In the genomic region with DNA sequence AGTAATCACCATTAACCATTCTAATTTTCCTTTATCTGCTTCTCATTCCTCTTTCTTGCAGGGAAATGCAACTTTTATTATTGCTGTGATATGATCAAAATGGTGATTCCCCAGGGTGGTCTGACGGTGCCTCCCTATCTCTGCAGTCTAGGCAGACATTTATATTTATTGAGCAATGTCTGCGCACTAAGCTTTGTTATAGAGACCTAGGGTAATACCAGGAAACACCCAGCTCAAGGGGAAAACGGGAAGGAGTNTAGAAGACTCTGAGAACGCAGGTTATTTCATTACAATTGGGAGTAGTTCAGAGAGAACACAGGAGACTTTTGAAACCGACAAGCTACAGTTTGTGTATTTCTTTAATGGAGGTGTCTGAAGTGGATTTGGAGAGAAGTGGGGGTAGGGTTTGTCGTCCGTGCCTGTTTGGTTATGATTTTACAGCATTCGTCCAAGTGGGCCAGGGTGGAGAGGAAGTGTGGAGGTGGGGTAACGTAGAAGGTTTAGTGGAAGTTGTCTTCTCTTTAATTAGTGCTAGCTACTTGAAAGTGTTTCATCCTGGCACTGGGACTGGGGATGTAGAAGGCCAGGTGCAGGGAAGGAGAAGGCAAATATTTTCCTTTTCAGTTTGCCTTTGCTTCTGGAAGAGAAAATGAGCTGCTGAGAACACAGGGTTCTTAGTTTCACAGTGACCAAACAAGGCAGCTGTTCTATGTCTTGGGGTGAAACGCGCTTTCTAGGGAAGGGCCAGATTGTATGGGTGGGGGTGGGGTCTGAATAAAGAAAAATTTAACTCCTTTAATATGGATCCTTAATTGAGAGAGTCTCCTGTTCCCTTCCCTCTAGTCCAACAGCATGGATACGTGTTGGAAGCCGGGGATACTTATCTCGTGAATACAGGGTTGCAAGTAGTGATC, we compare ENCODE assay signal across 13 mouse cellular contexts. TPM values are rescaled to one million over a fixed set of nuclear protein-coding genes. Genes with fewer than 3 reads are reported as not detected.
DNase-seq lines count a peak whose midpoint lies in the region; ATAC-seq and TF ChIP-seq lines count a peak whose summit lies in the region.
"Had no signal": no experiment of that assay in that cellular context is flagged by ENCODE, and none has a peak within 500 bp of the region (broad histone marks: within the 10 kb centered on the region; RNA-seq: fewer than 3 reads in every experiment).

No protein-coding gene starts in this region.

- intact Hi-C loops in heart, adult 2 months (cut with DNase I) = no loop called here

- no peaks in the 10 kb centered on the region for H3K9me3 ChIP-seq in liver, postnatal 0 days (ENCODE audit: low read length)
- no peaks in the 10 kb centered on the region for H3K9me3 ChIP-seq in liver, embryonic 12.5 days (replicated peaks)
- no peaks in the 10 kb centered on the region for H3K9me3 ChIP-seq in lung, embryonic 15.5 days
- no peaks in the 10 kb centered on the region for H3K9me3 ChIP-seq in stomach, embryonic 15.5 days
- H3K9me3 ChIP-seq: hindbrain, embryonic 10.5 days had no signal

- H3K4me3 ChIP-seq in heart, adult 2 months = peak overlapping the region; percentile 2; the same call in 1 of the 2 replicates
- no peak overlapping the region for H3K4me3 ChIP-seq in liver, postnatal 0 days (ENCODE audit: low read depth, low read length)
- no peak overlapping the region for H3K4me3 ChIP-seq in liver, embryonic 12.5 days
- no peak overlapping the region for H3K4me3 ChIP-seq in lung, embryonic 15.5 days
- H3K4me3 ChIP-seq in stomach, embryonic 15.5 days (replicated peaks) = no peak overlapping the region
- H3K4me3 ChIP-seq: hindbrain, embryonic 10.5 days had no signal

- no peak for TF ChIP-seq POLR2A in heart, adult 2 months (IDR thresholded peaks at IDR 0.05; ENCODE audit: insufficient read depth, low read depth, low read length)

- no peaks in the 10 kb centered on the region for H3K27me3 ChIP-seq in heart, adult 2 months (ENCODE audit: control insufficient read depth, insufficient read depth, low read length)
- H3K27me3 ChIP-seq in liver, postnatal 0 days (ENCODE audit: insufficient read depth, low read length) = no peaks in the 10 kb centered on the region
- H3K27me3 ChIP-seq in liver, embryonic 12.5 days (replicated peaks) = no peaks in the 10 kb centered on the region
- no peaks in the 10 kb centered on the region for H3K27me3 ChIP-seq in lung, embryonic 15.5 days
- H3K27me3 ChIP-seq in stomach, embryonic 15.5 days (replicated peaks) = no peaks in the 10 kb centered on the region

- H3K4me2 ChIP-seq in liver, postnatal 0 days (ENCODE audit: low read depth, low read length) = 0 out of 2 replicates have a peak overlapping the region, but pooled peaks have one; percentile 11
- H3K4me2 ChIP-seq in liver, embryonic 12.5 days = no peak overlapping the region
- H3K4me2 ChIP-seq in lung, embryonic 15.5 days = peak overlapping the region; percentile 24; the same call in 1 of the 2 replicates
- H3K4me2 ChIP-seq in stomach, embryonic 15.5 days = peak overlapping the region; percentile 13

- no peak for ATAC-seq in liver, postnatal 0 days
- ATAC-seq in liver, embryonic 12.5 days = no peak
- ATAC-seq in lung, embryonic 15.5 days (ENCODE audit: borderline replicate concordance, extremely low read depth, low FRiP score, low TSS enrichment) = peak; percentile 59; the same call in 1 of the 2 replicates
- peak; percentile 39; the same call in 1 of the 2 replicates for ATAC-seq in stomach, embryonic 15.5 days (ENCODE audit: insufficient read depth, low FRiP score, low read depth)
- no peak for ATAC-seq in inflammation-experienced regulatory T-cells, adult 6 months

- TF ChIP-seq EP300 in heart, adult 2 months (IDR thresholded peaks at IDR 0.05; ENCODE audit: insufficient read depth, low read depth, low read length) = no peak
- no peak for TF ChIP-seq EP300 in liver, postnatal 0 days (IDR thresholded peaks at IDR 0.05; ENCODE audit: low read depth)

- no peaks in the 10 kb centered on the region for H3K79me2 ChIP-seq in heart, adult 2 months (replicated peaks; ENCODE audit: control insufficient read depth, insufficient read depth, low read length)

- peak; percentile 6 to 24 for DNase-seq in heart, adult 2 months
- no peak for DNase-seq in heart, adult 8-10 months (ENCODE audit: low spot score)
- no peak for DNase-seq in liver, postnatal 0 days
- no peak for DNase-seq in MN1 (ENCODE audit: low spot score)
- DNase-seq: B cell, adult 2 months; cerebellum, postnatal 10 days had no signal

- H3K4me1 ChIP-seq in heart, adult 2 months (ENCODE audit: control insufficient read depth, insufficient read depth, low read length) = peaks cover 6% of the 10 kb centered on the region
- 0 out of 2 replicates have a peak, but pooled peaks cover 5% of the 10 kb centered on the region for H3K4me1 ChIP-seq in liver, postnatal 0 days (ENCODE audit: insufficient read depth)
- peaks cover 64% of the 10 kb centered on the region for H3K4me1 ChIP-seq in liver, embryonic 12.5 days
- peaks cover 38% of the 10 kb centered on the region for H3K4me1 ChIP-seq in lung, embryonic 15.5 days
- H3K4me1 ChIP-seq in stomach, embryonic 15.5 days = no peaks in the 10 kb centered on the region
- H3K4me1 ChIP-seq: hindbrain, embryonic 10.5 days had no signal

- 45% methylated on average over 14 of the region's 14 CpGs for WGBS in heart, adult 2 months
- 45% methylated on average over 14 of the region's 14 CpGs for WGBS in liver, postnatal 0 days (ENCODE audit: insufficient replicate concordance)
- WGBS in liver, embryonic 12.5 days (ENCODE audit: insufficient replicate concordance) = 52% methylated on average over 14 of the region's 14 CpGs
- WGBS in lung, embryonic 15.5 days = 29% methylated on average over 14 of the region's 14 CpGs
- 41% methylated on average over 14 of the region's 14 CpGs for WGBS in stomach, embryonic 15.5 days

- H3K36me3 ChIP-seq in heart, adult 2 months (ENCODE audit: control insufficient read depth, insufficient read depth, low read length) = no peaks in the 10 kb centered on the region; the same call in 1 of the 2 replicates
- H3K36me3 ChIP-seq in liver, postnatal 0 days (replicated peaks; ENCODE audit: insufficient read depth, low read length) = no peaks in the 10 kb centered on the region; the same call in 1 of the 2 replicates
- H3K36me3 ChIP-seq in liver, embryonic 12.5 days = peaks cover 48% of the 10 kb centered on the region
- no peaks in the 10 kb centered on the region for H3K36me3 ChIP-seq in lung, embryonic 15.5 days
- H3K36me3 ChIP-seq in stomach, embryonic 15.5 days = no peaks in the 10 kb centered on the region

- TF ChIP-seq CTCF in heart, adult 2 months (IDR thresholded peaks at IDR 0.05) = no peak
- no peak for TF ChIP-seq CTCF in liver, postnatal 0 days (IDR thresholded peaks at IDR 0.05; ENCODE audit: low read depth)

- peak overlapping the region; percentile 49 for H3K27ac ChIP-seq in heart, adult 2 months
- peak overlapping the region; percentile 40; the same call in 1 of the 2 replicates for H3K27ac ChIP-seq in liver, postnatal 0 days (ENCODE audit: low read depth)
- no peak overlapping the region for H3K27ac ChIP-seq in liver, embryonic 12.5 days
- peak overlapping the region; percentile 78 for H3K27ac ChIP-seq in lung, embryonic 15.5 days
- peak overlapping the region; percentile 59 for H3K27ac ChIP-seq in stomach, embryonic 15.5 days
- H3K27ac ChIP-seq: hindbrain, embryonic 10.5 days; macrophage had no signal

- no peak overlapping the region for H3K9ac ChIP-seq in heart, adult 2 months (ENCODE audit: low read depth, low read length)
- H3K9ac ChIP-seq in liver, postnatal 0 days (replicated peaks) = no peak overlapping the region
- no peak overlapping the region for H3K9ac ChIP-seq in liver, embryonic 12.5 days
- H3K9ac ChIP-seq in lung, embryonic 15.5 days = no peak overlapping the region
- no peak overlapping the region for H3K9ac ChIP-seq in stomach, embryonic 15.5 days

RNA-seq across cellular contexts. Expression of gene Ints6l, which starts 7.6 kb away (rescaled TPM):
- total RNA-seq in heart, adult 2 months (2021) = 1 to 10 TPM; 4.8 to 4.9 TPM
- 10.9 and 20.8 TPM in 2 replicates for polyA plus RNA-seq in heart, adult 2 months (2012; rRNA removed)
- total RNA-seq in heart, adult 8-10 months (2022) = 1 to 10 TPM; 3.8 to 6.9 (median 4.5) TPM
- 12.8 and 14.1 TPM in 2 replicates for polyA plus RNA-seq in liver, postnatal 0 days (2015; fragmentation: Nextera tagmentation; extraction: Ambion mirVana)
- 43.6 and 43.9 TPM in 2 replicates for polyA plus RNA-seq in liver, embryonic 12.5 days (2016; fragmentation: Nextera tagmentation; extraction: Ambion mirVana)
- 26.5 and 26.9 TPM in 2 replicates for polyA plus RNA-seq in lung, embryonic 15.5 days (2015; fragmentation: Nextera tagmentation; extraction: Ambion mirVana)
- 25.3 and 25.5 TPM in 2 replicates for polyA plus RNA-seq in stomach, embryonic 15.5 days (2015; fragmentation: Nextera tagmentation; extraction: Ambion mirVana)
- polyA plus RNA-seq in inflammation-experienced regulatory T-cells, adult 6 months (2017; shearing (Covaris generic)) = 10 to 100 TPM; 18.8 to 30.9 (median 27.7) TPM

RNA-seq across cellular contexts. Expression of gene Gm2174, which starts 14.5 kb away (rescaled TPM):
- total RNA-seq in heart, adult 2 months (2021) = under 1 TPM in 1 of 2 experiments, not detected in 1; 0.86 TPM
- polyA plus RNA-seq in heart, adult 2 months (2012; rRNA removed) = 2.9 and 3.9 TPM in 2 replicates
- 1 to 10 TPM in 2 of 4 experiments, not detected in 2; 1.9 to 2.8 TPM for total RNA-seq in heart, adult 8-10 months (2022)
- 0.90 TPM in 1 of 2 replicates, not detected in the other for polyA plus RNA-seq in liver, postnatal 0 days (2015; fragmentation: Nextera tagmentation; extraction: Ambion mirVana)
- 1.0 TPM in 1 of 2 replicates, not detected in the other for polyA plus RNA-seq in liver, embryonic 12.5 days (2016; fragmentation: Nextera tagmentation; extraction: Ambion mirVana)
- polyA plus RNA-seq in lung, embryonic 15.5 days (2015; fragmentation: Nextera tagmentation; extraction: Ambion mirVana) = 1.3 and 3.1 TPM in 2 replicates
- polyA plus RNA-seq in stomach, embryonic 15.5 days (2015; fragmentation: Nextera tagmentation; extraction: Ambion mirVana) = 1.2 and 4.2 TPM in 2 replicates
- polyA plus RNA-seq in inflammation-experienced regulatory T-cells, adult 6 months (2017; shearing (Covaris generic)) = 10 to 100 TPM in 1 of 3 experiments, 1 to 10 TPM in 1, not detected in 1; 6.0 to 14.8 TPM
- total RNA-seq: adrenal gland, postnatal 4 days had no signal

Comparison
In these comparisons a context has a peak if more than half of its experiments do, and no peak if none do; other contexts are left out.
1. DNase-seq: peak in heart, adult 2 months (2 of 2); none in heart, adult 8-10 months (single experiment), liver, postnatal 0 days (single experiment) and MN1 (single experiment).
2. ATAC-seq: peak in lung, embryonic 15.5 days (single experiment) and stomach, embryonic 15.5 days (single experiment); none in liver, postnatal 0 days (single experiment), liver, embryonic 12.5 days (single experiment) and inflammation-experienced regulatory T-cells, adult 6 months (single experiment).